Mouse (Mus musculus) heart, adult 2 months (tissue): ENCODE results near the gene Stag3. TPM values are rescaled to one million over a fixed set of nuclear protein-coding genes. Genes with fewer than 3 reads are reported as not detected.

Experiments used
- DNase-seq, 2 experiments: peaks; one replicate each; pipeline ENCODE4 v3.0.0; 2021
- H3K27ac ChIP-seq: fragments of 200-600 bp; 2 replicates; pipeline ENCODE4 v1.8.1; 2022
- H3K27me3 ChIP-seq: fragments of 200-500 bp; 2 replicates; pipeline ENCODE4 v1.6.1; 2012; ENCODE audit warnings: mild to moderate bottlenecking, low read length, inconsistent platforms, mixed read lengths; ENCODE audit not compliant: control insufficient read depth, insufficient read depth
- H3K36me3 ChIP-seq: fragments of 200-500 bp; 2 replicates; pipeline ENCODE4 v1.6.1; 2012; ENCODE audit warnings: low read length, inconsistent platforms; ENCODE audit not compliant: control insufficient read depth, insufficient read depth
- H3K4me1 ChIP-seq: fragments of 200-500 bp; 2 replicates; pipeline ENCODE4 v1.6.1; 2011; ENCODE audit warnings: low read length; ENCODE audit not compliant: control insufficient read depth, insufficient read depth
- H3K4me3 ChIP-seq: fragments of 200-600 bp; 2 replicates; pipeline ENCODE4 v1.8.1; 2022
- H3K79me2 ChIP-seq: fragments of 200-500 bp; replicated peaks from 2 replicates; pipeline ENCODE4 v1.6.1; 2012; ENCODE audit warnings: mild to moderate bottlenecking, inconsistent platforms, low read length, moderate library complexity, mixed read lengths; ENCODE audit not compliant: control insufficient read depth, insufficient read depth
- H3K9ac ChIP-seq: fragments of 200-500 bp; 2 replicates; pipeline ENCODE4 v1.6.1; 2012; ENCODE audit warnings: low read depth, mild to moderate bottlenecking, control low read depth, inconsistent platforms, low read length, mixed read lengths
- CTCF ChIP-seq: fragments of 200-600 bp; IDR thresholded peaks from 2 replicates; pipeline ENCODE4 v1.8.1; 2022; ENCODE audit warnings: antibody characterized with exemption, mild to moderate bottlenecking, moderate library complexity
- POLR2A ChIP-seq: fragments of 200-500 bp; IDR thresholded peaks from 2 replicates; pipeline ENCODE4 v1.6.1; 2011; ENCODE audit warnings: mild to moderate bottlenecking, low read depth, low read length, control low read depth; ENCODE audit not compliant: insufficient read depth
- WGBS: fragments of 180-500 bp; shearing (Covaris S2); methylation state at CpG from one replicate; pipeline ENCODE4 v1.1.7; 2018; 5-methylcytosine and 5-hydroxymethylcytosine counted together
- intact Hi-C: fragments of 180-260 bp; cut with DNase I; formaldehyde crosslinking; loops from one replicate; pipeline ENCODE4 v1.15.1; 2025
- polyA plus RNA-seq: library from polyadenylated mRNA; depleted of rRNA; stranded (reverse); fragments of >200 nt; gene quantifications from 2 replicates; pipeline ENCODE4 v1.2.3, GENCODE M21; 2012; rRNA removed
- total RNA-seq, 2 experiments: library from RNA; stranded (reverse); gene quantifications; 2 replicates each; pipeline ENCODE4 v1.2.3; 2021

The Stag3 gene
- total and polyA plus RNA-seq, 3 experiments: 0.98 TPM; not detected in 2

DNA sequence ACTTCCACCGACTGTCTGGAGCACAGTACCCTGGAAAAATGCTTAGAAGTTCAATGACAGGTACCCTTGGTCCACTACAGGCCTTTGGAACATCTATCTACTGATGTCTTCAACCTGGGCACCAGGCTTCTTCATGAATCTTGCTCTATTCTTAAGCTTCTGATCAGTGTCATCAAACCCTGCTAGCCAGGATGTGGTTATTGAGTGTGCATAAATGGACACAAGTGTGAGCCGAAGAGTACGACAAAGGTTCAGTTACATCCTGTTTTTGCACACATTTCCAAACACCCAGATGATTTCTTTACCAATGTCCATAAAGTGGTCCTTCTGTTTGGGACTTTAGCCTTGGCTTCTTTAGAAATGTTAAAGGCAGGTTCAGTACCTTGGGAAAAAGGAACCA is 63.2 kb downstream of the Stag3 start:
- intact Hi-C loops: no loop called here
- 88% methylated on average over 3 of the region's 3 CpGs for WGBS

More for the DNA sequence above, 63.2 kb downstream of the Stag3 start:
- H3K4me3 ChIP-seq: no peak overlapping the region
- H3K36me3 ChIP-seq: no peaks in the 10 kb centered on the region
- H3K27me3 ChIP-seq: no peaks in the 10 kb centered on the region
- no peak for TF ChIP-seq POLR2A
- no peak for TF ChIP-seq CTCF
- H3K4me1 ChIP-seq: no peaks in the 10 kb centered on the region
- H3K9ac ChIP-seq: no peak overlapping the region
- H3K27ac ChIP-seq: no peak overlapping the region
- no peaks in the 10 kb centered on the region for H3K79me2 ChIP-seq
- DNase-seq: no peak

Other genes with a start within 250 kb of the Stag3 start
- gene Smok3c, start 227.0 kb upstream of the Stag3 start, total RNA-seq: not detected
- gene Smok3c, start 227.0 kb upstream of the Stag3 start, polyA plus RNA-seq: not detected in 2 replicates
- gene Zkscan1, start 195.2 kb upstream of the Stag3 start, total RNA-seq: 10 to 100 TPM; 14.0 to 15.3 TPM
- gene Zkscan1, start 195.2 kb upstream of the Stag3 start, polyA plus RNA-seq: 3.7 and 6.4 TPM in 2 replicates
- 10 to 100 TPM; 10.1 to 11.7 TPM for gene Zscan21, start 163.3 kb upstream of the Stag3 start, total RNA-seq
- 5.9 and 9.4 TPM in 2 replicates for gene Zscan21, start 163.3 kb upstream of the Stag3 start, polyA plus RNA-seq
- gene Zfp113, start 124.5 kb upstream of the Stag3 start, total RNA-seq: 1 to 10 TPM; 8.1 to 8.8 TPM
- 2.1 and 2.3 TPM in 2 replicates for gene Zfp113, start 124.5 kb upstream of the Stag3 start, polyA plus RNA-seq
- gene Cops6, start 119.2 kb upstream of the Stag3 start, total RNA-seq: 100 to 1,000 TPM; 121 to 135 TPM
- gene Cops6, start 119.2 kb upstream of the Stag3 start, polyA plus RNA-seq: 116 and 149 TPM in 2 replicates
- 1 to 10 TPM; 7.3 to 7.5 TPM for gene Ap4m1, start 108.2 kb upstream of the Stag3 start, total RNA-seq
- gene Ap4m1, start 108.2 kb upstream of the Stag3 start, polyA plus RNA-seq: 15.2 and 16.3 TPM in 2 replicates
- gene Mcm7, start 107.8 kb upstream of the Stag3 start, total RNA-seq: 1 to 10 TPM; 8.8 to 9.6 TPM
- gene Mcm7, start 107.8 kb upstream of the Stag3 start, polyA plus RNA-seq: 8.5 and 9.8 TPM in 2 replicates
- 10 to 100 TPM; 32.1 to 36.5 TPM for gene Taf6, start 92.8 kb upstream of the Stag3 start, total RNA-seq
- 56.7 and 67.5 TPM in 2 replicates for gene Taf6, start 92.8 kb upstream of the Stag3 start, polyA plus RNA-seq
- 1 to 10 TPM; 5.9 to 7.2 TPM for gene Cnpy4, start 92.8 kb upstream of the Stag3 start, total RNA-seq
- 2.2 and 4.1 TPM in 2 replicates for gene Cnpy4, start 92.8 kb upstream of the Stag3 start, polyA plus RNA-seq
- gene Mblac1, start 85.9 kb upstream of the Stag3 start, total RNA-seq: 1 to 10 TPM; 2.3 to 3.5 TPM
- gene Mblac1, start 85.9 kb upstream of the Stag3 start, polyA plus RNA-seq: 1.6 and 1.7 TPM in 2 replicates
- gene Nxpe5, start 54.3 kb upstream of the Stag3 start, total RNA-seq: 1 to 10 TPM in 1 of 2 experiments, under 1 TPM in 1; 0.98 to 1.2 TPM
- gene Nxpe5, start 54.3 kb upstream of the Stag3 start, polyA plus RNA-seq: 0.10 and 0.26 TPM in 2 replicates
- gene Lamtor4, start 24.8 kb upstream of the Stag3 start, total RNA-seq: 10 to 100 TPM; 45.5 to 54.3 TPM
- 151 and 163 TPM in 2 replicates for gene Lamtor4, start 24.8 kb upstream of the Stag3 start, polyA plus RNA-seq
- gene BC037034, start 16.2 kb upstream of the Stag3 start, total RNA-seq: 1 to 10 TPM; 3.7 to 4.0 TPM
- gene BC037034, start 16.2 kb upstream of the Stag3 start, polyA plus RNA-seq: 10.4 and 15.2 TPM in 2 replicates
- gene Gal3st4, start 7.4 kb upstream of the Stag3 start, total RNA-seq: under 1 TPM; 0.23 to 0.30 TPM
- 0.29 and 0.70 TPM in 2 replicates for gene Gal3st4, start 7.4 kb upstream of the Stag3 start, polyA plus RNA-seq
- not detected for gene Gm43720, start 282 bp upstream of the Stag3 start, total RNA-seq
- gene Gm43720, start 282 bp upstream of the Stag3 start, polyA plus RNA-seq: not detected in 2 replicates
- gene Gpc2, start 235 bp upstream of the Stag3 start, total RNA-seq: under 1 TPM; 0.09 to 0.39 TPM
- gene Gpc2, start 235 bp upstream of the Stag3 start, polyA plus RNA-seq: 1.8 and 1.9 TPM in 2 replicates
- under 1 TPM; 0.31 to 0.41 TPM for gene Pvrig, start 61.7 kb downstream of the Stag3 start, total RNA-seq
- gene Pvrig, start 61.7 kb downstream of the Stag3 start, polyA plus RNA-seq: 0.14 and 0.15 TPM in 2 replicates
- gene Zfp157, start 161.2 kb downstream of the Stag3 start, total RNA-seq: 1 to 10 TPM; 3.5 to 4.5 TPM
- 1.9 and 5.5 TPM in 2 replicates for gene Zfp157, start 161.2 kb downstream of the Stag3 start, polyA plus RNA-seq